ENCODE assay signal across 25 mouse cellular contexts in genomic region chr4:88948027-88948859, GRCm38 (mm10).
"Had no signal": no experiment of that assay in that cellular context is flagged by ENCODE, and none has a peak within 500 bp of the region (broad histone marks: within the 10 kb centered on the region; RNA-seq: fewer than 3 reads in every experiment).

No protein-coding gene starts in this region.

- ATAC-seq: hindbrain, postnatal 0 days; intestine, embryonic 16.5 days; liver, embryonic 12.5 days had no signal

- DNase-seq: gastrocnemius, adult 2 months; gastrocnemius, postnatal 10 days; gastrocnemius, postnatal 25 days; heart, adult 2 months; heart, postnatal 4 days; kidney, adult 11 months; kidney, adult 2 months; kidney, adult 9 months; kidney, postnatal 14 days; kidney, postnatal 36 days; layer of hippocampus, postnatal 36 days; left cerebral cortex, postnatal 4 days had no signal

- H3K4me1 ChIP-seq: hindbrain, embryonic 13.5 days; hindbrain, embryonic 15.5 days; kidney, embryonic 15.5 days; limb, embryonic 13.5 days; limb, embryonic 15.5 days; liver, embryonic 12.5 days had no signal

- H3K9me3 ChIP-seq: heart, embryonic 13.5 days; heart, embryonic 15.5 days; hindbrain, embryonic 13.5 days; hindbrain, embryonic 15.5 days; kidney, embryonic 15.5 days; limb, embryonic 13.5 days; limb, embryonic 15.5 days; liver, embryonic 12.5 days had no signal

- H3K4me3 ChIP-seq: gastrocnemius, adult 2 months; heart, adult 2 months; heart, embryonic 13.5 days; heart, embryonic 15.5 days; hindbrain, embryonic 13.5 days; hindbrain, embryonic 15.5 days; kidney, embryonic 15.5 days; limb, embryonic 13.5 days; limb, embryonic 15.5 days; liver, embryonic 12.5 days had no signal

- H3K27ac ChIP-seq: gastrocnemius, adult 2 months; heart, adult 2 months; heart, embryonic 13.5 days; heart, embryonic 15.5 days; hindbrain, embryonic 13.5 days; hindbrain, embryonic 15.5 days; hindbrain, postnatal 0 days; kidney, embryonic 15.5 days; kidney, postnatal 0 days; limb, embryonic 13.5 days; limb, embryonic 15.5 days; liver, embryonic 12.5 days; liver, embryonic 14.5 days had no signal

- H3K27me3 ChIP-seq: heart, embryonic 13.5 days; heart, embryonic 15.5 days; hindbrain, embryonic 13.5 days; hindbrain, embryonic 15.5 days; limb, embryonic 15.5 days; liver, embryonic 12.5 days had no signal

- H3K4me2 ChIP-seq: heart, embryonic 11.5 days; heart, embryonic 13.5 days; heart, embryonic 15.5 days; hindbrain, embryonic 13.5 days; hindbrain, embryonic 15.5 days; kidney, embryonic 15.5 days; limb, embryonic 13.5 days; limb, embryonic 15.5 days; liver, embryonic 12.5 days had no signal

- H3K36me3 ChIP-seq: heart, embryonic 13.5 days; heart, embryonic 15.5 days; hindbrain, embryonic 13.5 days; hindbrain, embryonic 15.5 days; kidney, embryonic 15.5 days; limb, embryonic 13.5 days; limb, embryonic 15.5 days; liver, embryonic 12.5 days had no signal

- H3K9ac ChIP-seq: heart, embryonic 13.5 days; heart, embryonic 15.5 days; hindbrain, embryonic 13.5 days; hindbrain, embryonic 15.5 days; kidney, embryonic 15.5 days; limb, embryonic 13.5 days; limb, embryonic 15.5 days; liver, embryonic 12.5 days; liver, embryonic 14.5 days had no signal
